Mouse (Mus musculus) embryonic facial prominence, embryonic 13.5 days (tissue): ENCODE measurements around the gene Rbm5. TPM values are rescaled to one million over a fixed set of nuclear protein-coding genes. Genes with fewer than 3 reads are reported as not detected.
A peak's percentile ranks its signal among the peaks of the same experiment; 100 is the strongest.

Experiments used
- ATAC-seq: fragments of 200-750 bp; cut with Nextera tagmentation; 2 replicates; pipeline ENCODE4 v1.8.0; 2017; ENCODE audit warnings: low read depth; ENCODE audit not compliant: insufficient number of reproducible peaks, insufficient read depth, low FRiP score, low TSS enrichment
- H3K27ac ChIP-seq: fragments of 300-500 bp; sonication (generic); 2 replicates; pipeline ENCODE4 v1.5.1; 2015; ENCODE audit warnings: moderate library complexity, mild to moderate bottlenecking, inconsistent platforms
- H3K27me3 ChIP-seq: fragments of 300-500 bp; sonication (generic); 2 replicates; pipeline ENCODE4 v1.6.1; 2015; ENCODE audit warnings: mild to moderate bottlenecking, inconsistent platforms
- H3K36me3 ChIP-seq: fragments of 300-500 bp; sonication (generic); 2 replicates; pipeline ENCODE4 v1.6.1; 2015; ENCODE audit warnings: mild to moderate bottlenecking, inconsistent platforms
- H3K4me1 ChIP-seq: fragments of 300-500 bp; sonication (generic); 2 replicates; pipeline ENCODE4 v1.6.1; 2015; ENCODE audit warnings: inconsistent platforms
- H3K4me2 ChIP-seq: fragments of 300-500 bp; sonication (generic); 2 replicates; pipeline ENCODE4 v1.6.1; 2015; ENCODE audit warnings: moderate library complexity, mild to moderate bottlenecking, inconsistent platforms
- H3K4me3 ChIP-seq: fragments of 300-500 bp; sonication (generic); 2 replicates; pipeline ENCODE4 v1.5.1; 2015; ENCODE audit warnings: mild to moderate bottlenecking, inconsistent platforms
- H3K9ac ChIP-seq: fragments of 300-500 bp; sonication (generic); 2 replicates; pipeline ENCODE4 v1.6.1; 2015; ENCODE audit warnings: mild to moderate bottlenecking, inconsistent platforms
- H3K9me3 ChIP-seq: fragments of 300-500 bp; sonication (generic); 2 replicates; pipeline ENCODE4 v1.6.1; 2016; ENCODE audit warnings: inconsistent platforms
- WGBS: fragments of 180-500 bp; shearing (Covaris S2); methylation state at CpG from one replicate; pipeline ENCODE4 v1.1.7; 2015; ENCODE audit warnings: mixed read lengths; 5-methylcytosine and 5-hydroxymethylcytosine counted together
- polyA plus RNA-seq: library from polyadenylated mRNA; unstranded; fragments of >200 nt; fragmentation: Nextera tagmentation; extraction: Ambion mirVana; gene quantifications from 2 replicates; pipeline ENCODE4 v1.2.1, GENCODE M21; 2015

Gene Rbm5
- polyA plus RNA-seq: 262 and 274 TPM in 2 replicates

GRCm38 (mm10) chr9:107770374-107771290, at the start of gene Rbm5:
Gene Rbm5 (minus strand): TSS chr9:107770996.
- H3K4me1 ChIP-seq: peaks cover 9% of the 10 kb centered on the region
- H3K36me3 ChIP-seq: peaks cover 64% of the 10 kb centered on the region
- H3K27me3 ChIP-seq: no peaks in the 10 kb centered on the region
- WGBS: under 1% methylated on average over 60 of the region's 60 CpGs
- peak within 1 kb of the TSS; percentile 89 for H3K27ac ChIP-seq
- H3K4me2 ChIP-seq: peak within 1 kb of the TSS; percentile 67
- no peaks in the 10 kb centered on the region for H3K9me3 ChIP-seq
- ATAC-seq: peak; percentile 100
- peak within 1 kb of the TSS; percentile 99 for H3K4me3 ChIP-seq
- H3K9ac ChIP-seq: peak within 1 kb of the TSS; percentile 100

DNA sequence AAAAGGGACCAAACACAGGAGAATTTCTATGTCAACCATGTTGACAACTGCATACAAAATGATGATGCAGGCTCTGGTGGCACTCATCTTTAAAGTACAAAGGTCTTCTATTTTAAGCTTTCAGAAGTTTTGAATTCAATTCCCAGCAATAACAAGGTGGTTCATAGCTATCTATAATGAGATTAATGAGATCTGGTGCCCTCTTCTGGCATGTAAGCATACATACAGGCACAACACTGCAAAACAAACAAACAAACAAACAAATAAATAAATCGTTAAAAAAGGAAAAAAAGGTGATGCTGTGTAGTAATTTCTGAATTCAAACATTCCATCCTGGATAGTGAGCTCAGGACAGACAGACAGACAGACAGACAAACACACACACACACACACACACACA, 41.3 kb upstream of the Rbm5 start:
- Histone ChIP-seq H3K4me1 (no peaks in the 10 kb centered on the region), H3K4me3 (no peak overlapping the region), H3K4me2 (no peak overlapping the region), H3K9me3 (no peaks in the 10 kb centered on the region), H3K27me3 (no peaks in the 10 kb centered on the region), H3K36me3 (peaks cover 57% of the 10 kb centered on the region), H3K27ac (no peak overlapping the region), H3K9ac (no peak overlapping the region)
- 97% methylated on average over 1 of the region's 1 CpGs for WGBS
- ATAC-seq: no peak

GRCm38 (mm10) chr9:107810985-107811384, 40.2 kb upstream of the Rbm5 start:
- H3K36me3 ChIP-seq: peaks cover 46% of the 10 kb centered on the region
- 93% methylated on average over 2 of the region's 2 CpGs for WGBS

GRCm38 (mm10) chr9:107791714-107792113, 20.9 kb upstream of the Rbm5 start:
- Histone ChIP-seq H3K36me3 (peaks cover 72% of the 10 kb centered on the region), H3K9ac (no peak overlapping the region), H3K27ac (no peak overlapping the region), H3K4me1 (no peaks in the 10 kb centered on the region), H3K27me3 (no peaks in the 10 kb centered on the region), H3K4me3 (no peak overlapping the region), H3K4me2 (no peak overlapping the region), H3K9me3 (no peaks in the 10 kb centered on the region)
- WGBS: 94% methylated on average over 6 of the region's 6 CpGs
- no peak for ATAC-seq

More at GRCm38 (mm10) chr9:107810985-107811384, 40.2 kb upstream of the Rbm5 start:
- Histone ChIP-seq H3K9me3 (no peaks in the 10 kb centered on the region), H3K27ac (no peak overlapping the region), H3K4me2 (no peak overlapping the region), H3K4me1 (no peaks in the 10 kb centered on the region), H3K4me3 (no peak overlapping the region), H3K9ac (no peak overlapping the region), H3K27me3 (no peaks in the 10 kb centered on the region)
- ATAC-seq: no peak

DNA sequence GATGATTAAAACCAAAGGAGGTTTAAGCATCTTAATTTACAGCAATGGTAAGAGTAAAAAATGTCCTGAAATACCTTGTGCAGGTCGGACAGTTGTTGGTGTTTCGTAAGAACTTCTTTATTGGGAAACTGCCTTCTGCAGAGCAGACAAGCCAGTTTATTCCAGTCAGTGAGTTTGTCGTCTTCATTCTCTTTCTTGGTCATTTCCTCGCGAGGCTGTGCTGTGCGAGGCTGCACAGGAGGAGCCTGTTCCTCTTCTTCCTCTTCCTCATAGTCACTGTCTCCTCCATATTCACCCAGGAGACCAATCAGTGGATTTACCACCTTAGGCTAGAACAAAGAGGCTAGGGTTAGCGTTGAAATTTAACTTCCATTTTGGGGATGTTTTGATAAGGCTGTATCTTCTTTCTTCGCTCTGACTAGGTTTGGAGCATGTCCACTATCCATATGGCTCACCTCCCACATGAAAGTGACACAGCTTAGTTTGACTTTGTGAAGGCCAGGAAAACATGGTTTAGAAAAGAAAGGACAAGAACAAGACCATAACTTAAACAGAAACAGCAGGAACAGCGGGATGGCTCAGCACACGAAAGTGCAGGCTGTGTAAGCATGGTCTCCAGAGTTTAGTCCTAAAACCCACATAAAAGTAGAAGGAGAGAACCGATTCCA, 11.9 kb upstream of the Rbm5 start:
- Histone ChIP-seq H3K36me3 (peaks cover 80% of the 10 kb centered on the region), H3K27ac (no peak overlapping the region), H3K4me3 (no peak overlapping the region), H3K9ac (no peak overlapping the region), H3K9me3 (no peaks in the 10 kb centered on the region), H3K27me3 (no peaks in the 10 kb centered on the region), H3K4me2 (no peak overlapping the region), H3K4me1 (no peaks in the 10 kb centered on the region)
- WGBS: 93% methylated on average over 11 of the region's 11 CpGs
- ATAC-seq: no peak

DNA sequence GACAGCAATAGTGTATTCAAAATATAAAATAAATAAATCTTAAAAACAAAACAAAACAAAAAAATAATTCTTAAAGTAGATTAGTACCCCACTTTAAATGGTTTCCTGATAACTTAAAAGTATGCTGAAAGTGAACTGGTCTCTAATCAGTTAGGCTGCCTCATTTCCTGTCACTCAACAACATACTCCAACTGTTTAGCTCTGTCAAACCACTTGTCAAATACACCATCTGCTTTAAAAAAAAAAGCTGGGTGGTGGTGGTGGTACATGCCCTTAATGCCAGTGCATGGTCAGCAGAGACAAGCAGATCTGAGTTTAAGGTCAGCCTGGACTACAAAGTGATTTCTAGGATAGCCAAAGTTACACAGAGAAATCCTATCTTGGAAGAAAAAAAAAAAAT, 6.0 kb upstream of the Rbm5 start:
- no peak overlapping the region for H3K4me2 ChIP-seq
- ATAC-seq: no peak
- peaks cover 70% of the 10 kb centered on the region for H3K36me3 ChIP-seq
- H3K4me1 ChIP-seq: no peaks in the 10 kb centered on the region
- H3K4me3 ChIP-seq: no peak overlapping the region
- no peak overlapping the region for H3K9ac ChIP-seq
- no peaks in the 10 kb centered on the region for H3K9me3 ChIP-seq
- H3K27ac ChIP-seq: no peak overlapping the region
- no peaks in the 10 kb centered on the region for H3K27me3 ChIP-seq

- H3K27ac ChIP-seq: no peak overlapping the region
- no peaks in the 10 kb centered on the region for H3K27me3 ChIP-seq
- no peaks in the 10 kb centered on the region for H3K9me3 ChIP-seq
- no peak overlapping the region for H3K4me2 ChIP-seq
- ATAC-seq: no peak
- 84% methylated on average over 3 of the region's 3 CpGs for WGBS
- H3K4me3 ChIP-seq: no peak overlapping the region
- peaks cover 51% of the 10 kb centered on the region for H3K36me3 ChIP-seq
- no peak overlapping the region for H3K9ac ChIP-seq
- peaks cover 4% of the 10 kb centered on the region for H3K4me1 ChIP-seq
These were observed 3.6 kb upstream of the Rbm5 start for GRCm38 (mm10) chr9:107774411-107774810.

DNA sequence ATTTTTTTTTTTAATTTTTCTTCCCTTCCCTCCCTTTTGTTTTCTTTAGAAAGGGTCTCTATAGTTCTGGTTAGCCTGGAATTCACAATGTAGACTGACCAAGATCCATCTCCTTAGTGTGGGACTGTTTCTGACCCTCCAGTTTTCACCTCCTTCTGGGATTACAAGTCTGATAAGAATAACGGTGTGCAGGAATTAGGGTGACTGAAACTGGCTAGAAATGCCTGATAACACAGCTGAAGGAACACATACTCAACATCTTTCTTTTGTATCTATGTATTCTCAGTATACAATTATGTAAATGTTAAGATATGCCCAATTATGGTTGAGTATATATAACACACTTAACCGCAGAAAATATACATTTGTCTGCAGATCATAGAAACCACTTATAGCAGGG, 986 bp upstream of the Rbm5 start:
- H3K9me3 ChIP-seq: no peaks in the 10 kb centered on the region
- whole genome bisulfite sequencing: 78% methylated on average over 2 of the region's 2 CpGs
- H3K27me3 ChIP-seq: no peaks in the 10 kb centered on the region
- H3K36me3 ChIP-seq: peaks cover 62% of the 10 kb centered on the region
- peak overlapping the region; percentile 89; the same call in 1 of the 2 replicates for H3K27ac ChIP-seq
- H3K4me1 ChIP-seq: peaks cover 9% of the 10 kb centered on the region
- H3K9ac ChIP-seq: no peak overlapping the region
- H3K4me3 ChIP-seq: no peak overlapping the region
- ATAC-seq: no peak
- peak overlapping the region; percentile 59; the same call in 1 of the 2 replicates for H3K4me2 ChIP-seq

GRCm38 (mm10) chr9:107770037-107770373, 791 bp downstream of the Rbm5 start:
- H3K9ac ChIP-seq: peak overlapping the region; percentile 100
- H3K36me3 ChIP-seq: peaks cover 64% of the 10 kb centered on the region
- peak overlapping the region; percentile 89 for H3K27ac ChIP-seq
- no peaks in the 10 kb centered on the region for H3K27me3 ChIP-seq
- 2% methylated on average over 9 of the region's 9 CpGs for whole genome bisulfite sequencing
- H3K4me2 ChIP-seq: peak overlapping the region; percentile 67
- no peak for ATAC-seq
- H3K9me3 ChIP-seq: no peaks in the 10 kb centered on the region
- peak overlapping the region; percentile 99 for H3K4me3 ChIP-seq
- peaks cover 9% of the 10 kb centered on the region for H3K4me1 ChIP-seq

DNA sequence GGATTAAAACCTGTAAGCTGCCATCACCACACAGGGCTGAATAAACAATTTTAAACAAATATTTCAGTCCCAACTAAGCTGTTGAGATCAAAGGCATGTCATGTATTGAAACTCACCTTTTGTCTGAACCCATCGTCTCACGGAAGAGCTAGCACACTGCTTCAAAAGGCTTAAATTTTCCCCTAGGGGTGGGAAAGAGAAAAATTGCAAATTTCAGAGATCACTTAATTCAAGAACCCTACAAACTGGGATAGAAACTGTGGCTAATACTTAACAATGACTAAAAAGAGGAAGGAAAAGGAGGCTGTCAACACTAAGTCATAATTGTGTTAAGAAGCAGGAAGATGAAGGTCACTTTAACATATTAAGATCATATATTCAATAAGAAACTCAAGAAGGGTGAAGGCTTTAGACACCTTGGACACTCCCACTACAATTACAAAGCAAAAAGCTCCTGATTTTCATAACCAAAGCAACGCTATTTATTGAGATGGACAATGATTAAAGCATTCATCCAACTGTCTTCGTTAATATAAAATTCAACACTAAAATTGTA, 1.3 kb downstream of the Rbm5 start:
- no peaks in the 10 kb centered on the region for H3K9me3 ChIP-seq
- peaks cover 64% of the 10 kb centered on the region for H3K36me3 ChIP-seq
- peak overlapping the region; percentile 99 for H3K4me3 ChIP-seq
- no peak overlapping the region for H3K27ac ChIP-seq
- peaks cover 9% of the 10 kb centered on the region for H3K4me1 ChIP-seq
- ATAC-seq: no peak
- peak overlapping the region; percentile 100 for H3K9ac ChIP-seq
- WGBS: 18% methylated on average over 4 of the region's 4 CpGs
- no peaks in the 10 kb centered on the region for H3K27me3 ChIP-seq
- H3K4me2 ChIP-seq: peak overlapping the region; percentile 67

- Histone ChIP-seq H3K36me3 (peaks cover 64% of the 10 kb centered on the region), H3K27me3 (no peaks in the 10 kb centered on the region), H3K9ac (no peak overlapping the region), H3K4me2 (peak overlapping the region; percentile 67), H3K27ac (no peak overlapping the region), H3K4me3 (peak overlapping the region; percentile 99), H3K9me3 (no peaks in the 10 kb centered on the region), H3K4me1 (peaks cover 9% of the 10 kb centered on the region)
- ATAC-seq: no peak
- 84% methylated on average over 5 of the region's 5 CpGs for WGBS
These were observed 1.9 kb downstream of the Rbm5 start for GRCm38 (mm10) chr9:107768851-107769250.
